Mouse (Mus musculus) heart, postnatal 0 days (tissue): ENCODE measurements around the gene Cd8b1.

Experiments used
- CTCF ChIP-seq: IDR thresholded peaks from 2 replicates; pipeline ENCODE4 v1.5.1; 2016; ENCODE audit warnings: antibody characterized with exemption, control low read depth, low read depth
- EP300 ChIP-seq: IDR thresholded peaks from 2 replicates; pipeline ENCODE4 v1.6.1; 2016; ENCODE audit warnings: antibody characterized with exemption, low read depth

DNA sequence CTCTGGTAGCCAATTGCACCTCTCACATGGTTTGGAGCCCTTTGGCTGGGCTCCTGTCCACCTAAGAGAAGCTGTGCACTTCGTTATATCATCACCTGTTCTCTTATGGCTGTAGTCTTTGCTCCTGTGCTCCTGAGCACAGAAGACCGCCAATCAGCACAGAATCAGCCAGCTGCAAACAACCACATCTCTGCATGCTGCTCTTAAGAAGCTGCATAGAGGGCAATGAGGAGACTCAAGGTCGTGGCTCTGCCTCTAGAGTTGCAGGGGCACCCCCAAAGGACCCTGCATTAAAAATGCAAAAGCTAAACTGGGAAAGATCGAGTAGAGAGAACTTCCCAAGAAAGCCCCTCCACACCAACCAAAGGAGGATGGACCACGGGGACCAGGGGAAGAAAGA is 38.2 kb downstream of the Cd8b1 start:
- no peak for TF ChIP-seq CTCF
- TF ChIP-seq EP300, result no peak
